Mouse (Mus musculus) CH12F3 (cell line): ENCODE results near the gene Snrnp25.
"Not testable (repeated sequence)": the region's sequence is repeated elsewhere in the genome, so short reads cannot be mapped to it uniquely, and the experiment has no call there.

ENCODE experiments used
- in situ Hi-C: fragments of 300-500 bp; cut with MboI; formaldehyde crosslinking; loops from 2 replicates; pipeline ENCODE4 v1.14.3; 2020; ENCODE audit warnings: low sequenced_read_pairs

Gene Snrnp25

DNA sequence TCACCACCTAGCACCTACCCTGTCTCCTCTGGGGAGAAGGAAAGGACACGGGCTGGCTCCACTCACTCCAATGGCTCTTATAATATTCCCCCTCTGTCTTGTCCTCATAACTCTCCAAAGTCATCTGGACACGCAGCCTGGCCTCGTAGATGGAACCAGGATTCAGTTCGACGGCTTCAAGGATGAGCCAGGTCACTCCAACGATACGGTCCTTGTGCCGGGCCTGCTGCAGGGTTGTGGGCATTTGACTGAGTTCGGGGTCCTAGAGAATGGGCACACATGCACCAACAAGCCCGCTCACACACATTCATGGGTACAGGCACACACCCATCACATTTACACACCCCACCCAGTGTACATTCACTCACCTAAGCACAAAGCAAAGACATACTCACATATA, 12.1 kb upstream of the Snrnp25 start:
- in situ Hi-C loops: no loop called here

DNA sequence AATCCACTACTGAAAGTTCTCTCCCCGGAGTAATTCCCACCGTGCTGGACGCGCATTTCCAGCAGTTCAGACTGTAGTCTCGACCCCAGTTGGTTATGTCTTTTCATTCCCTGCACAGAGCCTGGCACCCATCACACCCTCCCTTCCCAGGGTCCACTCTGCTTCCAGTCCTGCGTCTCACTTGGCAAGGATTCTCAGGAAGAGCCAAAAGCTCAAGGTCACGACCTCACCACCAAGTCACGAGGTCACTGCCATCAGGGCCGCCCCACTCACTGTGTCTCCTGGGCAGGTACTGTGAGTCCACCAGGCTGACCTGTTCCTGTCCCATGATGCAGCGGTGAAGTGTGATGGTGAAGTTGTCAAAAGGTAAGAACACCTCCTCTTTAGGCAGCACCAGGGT, 11.1 kb upstream of the Snrnp25 start:
- in situ Hi-C loops: no loop called here

DNA sequence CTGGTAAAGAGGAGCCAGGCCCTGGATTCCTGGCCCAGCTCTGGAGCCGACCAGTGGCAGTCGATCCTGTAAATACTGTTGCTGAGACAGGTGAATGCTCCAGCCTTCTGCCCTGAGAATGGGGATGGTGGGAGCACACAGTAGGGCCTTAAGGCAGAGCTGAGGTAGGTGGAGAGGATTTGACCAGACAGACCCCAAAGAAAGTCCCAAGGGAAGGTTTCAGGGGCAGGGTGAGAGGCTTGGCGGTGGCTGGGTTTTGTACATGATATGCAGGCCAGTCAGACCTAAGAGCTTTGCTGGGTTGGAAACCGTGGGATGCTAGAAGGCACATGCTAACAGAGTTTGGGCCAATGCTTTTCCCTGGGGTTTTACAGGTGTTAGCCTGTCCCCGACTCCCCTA, 10.6 kb upstream of the Snrnp25 start:
- in situ Hi-C loops: no loop called here

DNA sequence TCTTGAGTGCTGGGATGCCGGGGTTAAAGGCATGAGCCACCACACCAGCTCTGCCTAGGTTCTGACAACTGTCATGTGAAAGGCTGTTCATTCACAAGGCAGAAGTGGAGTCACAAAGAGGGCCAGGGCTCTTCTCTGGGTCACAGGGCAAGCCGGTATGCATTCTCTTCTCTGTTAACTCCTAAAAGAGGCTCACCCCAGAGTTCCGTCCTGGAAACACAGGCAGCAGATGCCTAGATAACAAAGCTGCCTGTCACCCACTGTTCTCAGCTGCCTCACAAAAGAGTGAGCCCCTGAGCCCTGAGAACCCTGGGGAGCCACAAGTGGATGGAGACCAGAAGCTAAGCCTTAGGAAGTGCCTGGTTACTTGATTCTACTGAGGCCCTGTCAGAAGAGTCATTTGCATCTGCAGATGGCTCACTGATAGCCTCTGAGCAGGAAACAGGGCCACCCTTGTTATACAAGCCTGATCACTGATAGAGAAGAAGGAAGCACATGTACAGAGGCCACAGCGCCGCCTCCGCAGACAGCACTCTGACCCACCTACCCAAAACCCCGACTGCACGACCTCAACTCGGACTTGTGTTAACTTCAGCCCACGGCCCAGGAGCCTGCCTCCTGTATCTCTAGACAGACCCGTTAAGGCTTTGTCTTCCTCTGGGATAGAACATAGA, 9.2 kb upstream of the Snrnp25 start:
- in situ Hi-C loops: no loop called here

DNA sequence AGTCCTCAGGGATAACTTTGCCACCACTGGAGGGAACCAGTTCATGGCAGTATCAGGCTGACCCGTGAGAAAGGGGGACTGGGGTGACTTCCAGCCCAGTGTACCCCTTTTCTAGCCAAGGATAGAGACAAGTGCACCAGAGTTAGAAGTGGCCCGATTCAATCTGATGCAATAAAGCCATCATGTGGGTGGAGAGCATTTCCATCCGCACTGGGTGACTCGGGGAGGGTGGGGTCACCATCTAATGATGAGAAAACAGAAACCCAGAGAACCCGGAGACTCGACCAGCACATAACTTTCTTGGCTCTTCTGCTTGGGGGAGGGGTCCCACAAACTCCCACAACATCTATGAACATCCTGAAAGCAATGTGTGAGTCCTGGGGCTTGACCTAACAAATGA, 8.5 kb upstream of the Snrnp25 start:
- in situ Hi-C loops: no loop called here

DNA sequence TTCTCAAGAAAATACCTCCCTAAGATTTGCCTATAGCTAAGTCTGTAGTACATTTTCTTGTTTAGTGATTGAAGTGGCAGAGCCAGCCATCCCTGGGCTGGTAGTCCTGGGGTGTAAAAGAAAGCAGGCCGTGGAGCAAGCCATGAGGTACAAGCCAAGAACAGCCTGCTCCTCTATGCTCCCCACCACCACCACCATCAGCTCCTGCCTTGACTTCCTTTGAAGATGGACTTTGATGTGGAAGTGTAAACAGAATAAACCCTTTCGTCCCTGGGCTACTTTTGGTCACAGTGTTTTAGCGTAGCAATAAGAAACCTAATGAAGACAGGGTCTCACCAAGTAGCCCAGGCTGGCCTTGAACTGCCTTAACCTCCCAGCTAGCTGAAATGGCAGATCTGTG, 7.4 kb upstream of the Snrnp25 start:
- in situ Hi-C loops: no loop called here

DNA sequence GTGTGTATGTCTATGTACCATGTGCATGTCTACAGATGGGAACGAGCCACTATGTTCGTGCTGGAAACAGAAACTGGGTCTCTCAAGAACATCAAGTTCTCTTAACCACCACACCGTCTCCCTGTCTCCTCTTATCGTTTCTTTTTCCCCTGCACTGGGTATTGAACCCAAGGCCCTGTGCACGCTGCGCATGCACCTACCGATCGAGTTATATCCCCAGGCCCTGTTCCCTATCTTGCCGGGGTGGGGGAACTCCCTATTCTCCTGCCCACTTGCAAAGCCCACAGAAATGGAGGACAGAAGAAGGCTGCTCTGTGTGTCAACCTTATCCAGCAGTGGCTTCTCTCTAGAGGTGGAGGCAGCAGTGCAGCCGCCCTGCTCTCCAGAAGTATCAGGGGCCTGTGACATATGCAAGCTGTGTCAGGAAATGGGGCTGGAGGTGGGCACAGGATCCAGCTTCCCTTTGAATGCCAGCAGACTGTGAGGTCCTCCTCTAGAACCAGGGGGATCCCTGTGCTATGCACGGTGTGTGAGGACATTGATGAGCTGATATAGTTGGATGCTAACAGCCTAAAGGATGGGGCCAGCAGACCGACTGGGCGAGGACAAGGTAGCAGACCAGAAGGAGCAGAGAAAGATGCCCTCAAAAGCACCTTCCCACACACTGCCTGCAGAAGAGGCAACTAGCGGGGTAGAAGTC, 6.8 kb upstream of the Snrnp25 start:
- in situ Hi-C loops: no loop called here

DNA sequence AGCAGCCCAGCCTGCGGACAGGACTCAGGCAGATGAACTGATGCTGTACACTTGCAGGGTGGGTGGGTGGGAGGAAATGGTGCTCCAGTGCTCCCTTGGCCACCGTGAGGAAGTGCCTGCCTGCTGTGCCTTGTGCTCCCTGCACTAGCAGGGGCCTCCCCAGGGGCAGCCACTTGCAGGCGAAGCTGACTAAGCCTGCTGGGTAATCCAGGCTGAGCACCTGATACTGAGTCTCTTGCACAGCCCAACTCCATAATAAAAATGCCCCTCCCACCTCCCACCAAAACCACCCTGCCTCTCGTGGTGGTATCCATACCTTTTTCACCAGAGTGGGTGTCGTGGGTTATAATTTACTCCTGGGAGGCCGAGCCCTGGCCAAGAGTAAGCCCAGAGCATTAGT, 6.0 kb upstream of the Snrnp25 start:
- in situ Hi-C loops: no loop called here

DNA sequence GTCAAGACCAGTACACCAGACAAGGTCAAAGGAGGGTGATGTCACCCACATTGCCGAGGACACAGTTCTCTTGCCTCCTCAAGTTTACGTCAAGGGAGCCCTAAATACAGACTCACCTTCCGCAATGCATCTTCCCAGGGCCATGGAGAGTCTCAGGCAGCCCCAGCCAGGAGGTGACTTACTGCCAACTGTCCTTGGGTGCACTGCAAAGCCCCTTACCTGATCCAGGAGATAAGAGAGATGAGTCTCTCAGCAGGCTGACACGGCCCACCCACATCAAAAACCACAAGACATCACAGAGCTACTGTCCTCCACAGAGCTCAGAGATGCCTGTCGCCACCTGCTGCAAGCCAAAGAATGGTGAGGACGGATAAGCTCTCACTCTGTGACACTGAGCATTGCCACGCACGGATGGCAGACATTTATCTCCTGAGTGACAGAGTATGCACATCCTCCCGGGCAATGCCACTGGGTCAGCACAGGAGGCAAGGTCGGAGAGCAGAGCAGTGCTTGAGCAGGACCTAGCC, 5.1 kb upstream of the Snrnp25 start, which contains the start of gene Il9r:
Il9r (minus strand) TSS at position 205 of the 527 bp plus-strand sequence.
- in situ Hi-C loops: no loop called here

DNA sequence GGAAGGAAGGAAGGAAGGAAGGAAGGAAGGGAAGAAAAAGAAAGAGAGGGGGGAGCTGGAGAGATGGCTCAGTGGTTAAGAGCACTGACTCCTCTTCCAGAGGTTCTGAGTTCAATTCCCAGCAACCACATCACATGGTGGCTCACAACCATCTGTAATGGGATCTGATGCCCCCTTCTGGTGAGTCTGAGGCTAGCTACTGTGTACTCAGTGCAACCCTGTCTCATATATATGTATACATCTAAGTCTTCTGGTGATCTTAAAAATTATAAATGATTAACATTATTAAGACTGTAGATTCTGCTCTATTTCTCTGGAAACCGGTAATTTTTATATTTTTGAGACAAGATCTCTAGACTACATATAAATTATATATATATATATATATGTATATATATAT, 4.2 kb upstream of the Snrnp25 start:
- in situ Hi-C loops: not testable (repeated sequence)

DNA sequence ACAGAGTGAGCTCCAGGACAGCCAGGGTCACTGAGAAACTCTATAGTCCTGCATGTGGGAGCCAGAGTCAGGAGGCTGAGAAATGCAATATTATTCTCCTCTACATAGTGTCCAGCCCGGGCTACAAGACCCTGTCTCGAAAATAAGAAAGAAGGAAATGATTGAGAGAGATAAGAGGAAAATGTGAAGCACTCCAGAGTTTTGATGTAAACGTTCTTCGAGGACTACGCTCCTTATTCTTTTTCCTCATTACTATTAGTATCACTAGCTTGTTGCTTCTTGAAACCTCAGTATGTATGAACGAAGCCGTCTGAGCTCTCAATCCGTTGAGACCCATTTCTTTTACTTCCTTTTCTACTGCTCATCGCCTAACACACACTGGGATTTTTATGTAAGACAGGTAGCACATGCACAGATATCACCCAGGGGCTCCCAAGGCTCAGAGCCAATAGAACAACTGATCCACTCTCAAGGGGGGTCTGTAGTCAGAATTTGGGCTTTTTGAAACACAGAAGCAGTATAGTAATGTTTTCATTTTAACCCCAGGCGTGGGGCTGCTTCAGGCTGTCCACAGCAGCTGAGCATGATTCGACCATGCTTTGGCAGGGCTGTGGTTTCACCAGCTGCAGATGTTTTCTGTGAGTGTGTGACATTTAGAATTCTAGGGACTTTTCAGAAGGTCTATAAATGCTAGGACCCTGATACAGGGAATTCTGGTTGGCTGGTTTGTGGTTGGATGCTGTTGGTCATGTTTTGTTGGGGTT, 3.1 kb upstream of the Snrnp25 start:
- in situ Hi-C loops: no loop called here

DNA sequence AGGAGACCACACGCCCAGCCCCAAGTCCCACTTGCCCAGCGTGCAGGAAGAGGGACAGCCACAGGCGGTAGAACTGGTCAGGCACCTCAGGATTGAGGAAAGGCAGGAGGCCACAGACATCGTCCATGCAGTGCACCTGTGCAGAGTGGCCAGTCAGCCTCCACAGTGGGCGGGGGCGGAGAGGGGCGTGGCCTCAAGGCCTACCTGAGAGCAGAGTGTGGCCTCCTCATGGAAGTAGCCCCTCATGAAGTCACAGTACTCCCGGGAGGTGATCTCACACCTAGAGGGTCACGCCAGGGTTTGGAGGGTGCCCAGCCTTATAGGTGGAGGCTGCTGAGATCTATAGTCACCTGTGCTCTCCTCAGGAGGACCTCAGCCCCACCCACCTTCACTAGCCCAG, 5.4 kb downstream of the Snrnp25 start:
- in situ Hi-C loops: no loop called here

DNA sequence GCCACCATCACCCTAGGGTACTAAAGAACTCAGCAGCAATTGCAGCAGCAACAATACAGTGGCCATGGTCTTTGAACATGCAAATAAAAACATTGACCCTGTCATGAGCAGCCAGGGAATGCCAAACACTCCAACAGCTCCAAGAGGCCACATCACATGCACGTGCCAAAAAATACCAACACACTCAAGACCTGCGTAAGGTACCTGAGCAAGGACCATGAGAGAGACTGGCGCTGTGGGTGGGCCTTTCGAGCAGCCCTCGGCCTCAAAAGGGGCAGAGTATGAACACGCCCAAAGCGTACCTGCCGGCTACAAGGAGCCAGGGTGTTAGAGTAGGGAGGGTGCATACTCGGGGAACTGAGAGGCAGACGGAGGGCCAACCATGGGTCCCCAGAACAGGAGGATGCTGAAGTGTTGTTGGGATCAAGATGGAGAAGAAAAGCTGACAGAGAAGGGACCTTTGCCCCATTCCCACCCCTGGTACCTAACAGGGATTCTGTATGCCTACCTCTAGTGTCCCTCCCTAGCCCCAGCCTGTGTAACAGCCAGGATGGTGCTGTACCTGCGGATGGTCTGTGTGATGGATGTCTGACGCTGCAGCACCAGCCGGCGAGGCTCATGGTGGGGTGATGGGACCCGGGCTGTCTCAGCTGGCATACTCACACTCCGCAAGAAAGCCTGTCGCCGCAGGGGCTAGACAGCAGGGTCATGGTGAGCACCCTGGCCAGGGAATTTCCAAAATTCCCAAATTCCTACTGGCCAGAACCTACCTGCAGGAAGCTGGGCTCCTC, 10.4 kb downstream of the Snrnp25 start:
- in situ Hi-C loops: no loop called here

DNA sequence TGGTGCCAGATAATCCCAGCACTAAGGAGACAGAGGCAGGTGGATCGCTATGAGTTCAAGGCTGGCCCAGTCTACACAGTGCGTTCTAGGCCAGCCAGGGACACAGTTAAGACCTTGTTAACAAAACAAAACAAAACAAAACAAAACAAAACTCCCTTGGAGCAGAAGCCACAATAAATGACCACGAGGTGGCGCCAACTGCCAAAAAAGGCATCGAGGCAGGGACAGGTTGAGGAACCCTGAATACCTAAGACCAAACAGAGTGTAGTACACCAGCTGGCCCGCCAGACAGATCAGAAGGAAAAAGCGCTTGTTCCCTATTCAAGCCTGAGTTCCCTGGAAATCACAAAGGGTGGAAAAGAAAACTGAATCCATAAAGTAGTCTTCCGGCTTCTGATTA, 11.6 kb downstream of the Snrnp25 start:
- in situ Hi-C loops: no loop called here

DNA sequence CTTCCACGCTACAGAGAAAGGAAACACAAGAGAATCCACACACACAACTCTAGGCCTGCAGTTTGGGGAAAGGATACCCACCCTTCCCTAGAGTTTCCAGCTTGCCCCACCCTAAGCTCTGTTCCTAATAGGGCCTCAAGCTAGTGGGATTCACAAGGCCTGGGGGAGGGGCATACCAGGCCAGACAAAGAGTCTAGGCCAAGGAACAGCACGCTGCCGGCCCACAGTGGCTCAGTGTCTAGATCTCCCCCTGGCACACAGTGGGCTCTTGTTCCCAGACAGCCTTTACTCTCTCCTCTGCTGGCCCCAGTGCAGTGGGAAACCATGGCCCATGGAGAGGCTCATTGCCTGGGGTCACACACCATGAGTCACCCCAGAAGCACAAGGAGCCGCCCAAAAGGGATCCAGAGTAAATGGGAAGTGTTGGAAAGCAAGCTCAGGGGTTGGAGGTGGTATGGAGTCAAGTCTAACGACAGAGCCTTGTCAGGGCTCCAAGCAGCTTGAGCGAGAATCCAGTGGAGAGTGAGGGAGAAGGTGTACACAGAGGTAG, 13.4 kb downstream of the Snrnp25 start:
- in situ Hi-C loops: no loop called here

DNA sequence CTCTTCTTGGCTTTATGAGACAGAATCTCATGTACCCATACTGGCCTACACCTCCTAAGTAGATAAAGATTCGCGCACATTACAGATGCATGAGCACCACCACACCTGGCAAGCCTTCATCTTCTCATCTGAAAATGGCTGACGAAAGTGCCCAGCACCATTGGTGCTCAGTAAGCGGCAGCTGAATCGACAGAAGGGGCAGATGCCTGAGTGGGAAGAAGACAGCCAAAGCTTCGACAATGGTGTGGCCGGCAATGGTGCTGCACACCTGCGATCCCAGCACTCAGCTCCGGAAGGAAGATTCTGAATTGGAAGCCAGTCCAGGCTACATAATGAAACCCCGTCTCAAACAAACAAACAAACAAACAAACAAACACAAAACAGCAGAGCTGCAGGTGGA, 14.1 kb downstream of the Snrnp25 start:
- in situ Hi-C loops: no loop called here

DNA sequence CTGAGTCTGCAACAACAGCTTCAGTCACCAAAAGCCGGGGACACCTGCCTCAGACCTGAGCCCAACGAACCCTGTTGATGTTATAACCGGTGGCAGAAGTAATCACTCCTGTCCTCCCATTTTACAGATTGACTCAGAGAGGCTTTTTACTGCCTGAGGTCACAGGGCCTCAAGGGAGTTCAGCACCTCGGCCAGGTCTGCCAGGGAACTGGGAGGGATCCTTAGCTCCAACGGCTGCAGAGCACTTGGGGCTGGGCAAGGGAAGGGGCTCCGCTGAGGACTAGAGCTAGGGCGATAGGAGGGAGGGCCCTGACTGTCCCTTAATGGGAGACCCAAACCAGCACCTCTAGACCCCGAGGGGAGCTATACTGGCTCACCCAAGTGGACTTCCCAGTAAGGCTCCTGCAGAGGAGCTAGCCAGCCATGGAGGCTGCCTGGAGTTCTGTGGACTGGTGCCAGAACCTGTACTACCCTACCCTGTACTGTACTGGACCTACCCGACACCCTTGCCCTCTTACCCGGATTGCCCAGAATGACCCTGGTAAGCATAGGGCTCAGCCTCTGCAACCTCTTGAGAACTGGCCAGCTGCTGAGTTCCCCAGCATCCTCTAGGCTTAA, 15.5 kb downstream of the Snrnp25 start:
- in situ Hi-C loops: no loop called here

DNA sequence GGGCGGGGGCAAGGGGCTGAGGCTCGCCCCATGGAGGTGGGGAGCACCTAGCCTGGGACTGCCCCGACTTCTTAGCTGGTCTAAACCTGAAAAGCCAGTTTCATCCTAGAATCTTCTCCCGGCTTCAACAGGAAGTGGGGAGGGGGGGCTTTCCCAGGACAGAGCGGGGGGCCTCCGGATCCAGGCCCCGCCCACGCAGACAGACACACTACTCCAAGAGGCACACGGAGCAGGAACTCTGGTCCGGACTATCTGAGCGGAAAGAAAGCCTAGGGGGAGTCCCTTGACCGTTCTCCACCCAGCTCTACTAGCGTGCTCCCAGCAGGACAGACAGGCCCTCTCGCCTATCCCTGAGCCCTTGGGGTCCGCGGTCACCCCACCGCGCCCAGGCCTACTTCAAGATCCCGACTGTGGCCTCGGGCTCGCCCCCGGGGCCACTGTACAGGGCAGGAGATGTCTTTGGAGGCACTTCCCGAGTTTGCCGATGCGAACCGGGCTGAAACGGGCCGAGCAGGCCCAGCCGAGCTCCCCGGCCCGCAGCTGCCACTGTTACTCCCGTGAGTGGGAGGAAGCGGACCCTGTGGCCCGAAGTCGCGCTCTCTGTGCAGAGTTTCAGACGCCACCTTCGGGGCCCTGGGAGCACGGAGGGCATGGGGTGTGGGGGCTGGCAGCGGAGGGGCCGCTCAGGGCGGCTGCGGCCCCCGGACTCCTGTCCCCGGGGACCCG, 16.2 kb downstream of the Snrnp25 start:
- in situ Hi-C loops: no loop called here

DNA sequence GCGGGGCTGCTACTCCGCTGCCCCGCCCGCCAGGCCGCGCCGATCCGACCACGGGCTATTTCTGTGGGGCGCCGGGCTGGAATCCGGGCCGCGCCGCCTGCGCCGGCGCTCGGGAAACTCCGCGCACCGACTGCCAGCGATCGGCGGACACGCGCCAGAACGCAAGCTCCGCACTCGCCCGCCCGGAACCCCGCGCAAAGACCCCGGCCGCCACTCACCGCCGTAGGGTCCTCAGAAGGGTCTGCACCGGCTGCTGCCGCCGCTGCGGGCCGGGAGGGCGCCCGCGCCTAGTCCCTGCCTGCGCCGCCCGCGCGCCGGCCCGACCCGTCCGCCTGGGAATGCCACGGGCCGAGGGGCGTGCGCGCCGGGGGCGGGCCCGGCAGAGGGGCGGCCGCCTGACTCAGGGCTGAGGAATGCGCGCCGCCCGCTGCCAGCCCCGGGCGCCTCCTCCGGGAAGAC, 16.8 kb downstream of the Snrnp25 start, which contains the start of gene Rhbdf1:
Rhbdf1 (minus strand) TSS at position 350 of the 459 bp plus-strand sequence.
- in situ Hi-C loops: no loop called here
